Mouse (Mus musculus) adrenal gland, postnatal 25 days (tissue): ENCODE results near the gene Slx1b. TPM values are rescaled to one million over a fixed set of nuclear protein-coding genes. Genes with fewer than 3 reads are reported as not detected.

Experiments used
- total RNA-seq: library from RNA; stranded (reverse); gene quantifications from 2 replicates; pipeline ENCODE4 v1.2.3, GENCODE M21; 2021

Slx1b gene
- total RNA-seq, 1 experiment from 2014 or later: 17.5 TPM

Other genes with a start within 250 kb of the Slx1b start
- not detected in 2 replicates for gene Atp2a1, start 232.7 kb downstream of the Slx1b start, total RNA-seq
- gene Sh2b1, start 220.4 kb downstream of the Slx1b start, total RNA-seq: 60.4 and 63.6 TPM in 2 replicates
- 180 and 191 TPM in 2 replicates for gene Tufm, start 208.4 kb downstream of the Slx1b start, total RNA-seq
- 123 and 138 TPM in 2 replicates for gene Atxn2l, start 192.3 kb downstream of the Slx1b start, total RNA-seq
- 256 and 282 TPM in 2 replicates for gene Eif3c, start 129.4 kb downstream of the Slx1b start, total RNA-seq
- gene Apobr, start 110.8 kb downstream of the Slx1b start, total RNA-seq: 1.4 and 3.2 TPM in 2 replicates
- gene Cln3, start 110.0 kb downstream of the Slx1b start, total RNA-seq: 31.7 and 42.7 TPM in 2 replicates
- gene Il27, start 100.8 kb downstream of the Slx1b start, total RNA-seq: not detected in 2 replicates
- 12.1 and 20.7 TPM in 2 replicates for gene Nupr1, start 64.9 kb downstream of the Slx1b start, total RNA-seq
- gene Sgf29, start 46.5 kb downstream of the Slx1b start, total RNA-seq: 37.5 and 41.1 TPM in 2 replicates
- 29.6 and 31.0 TPM in 2 replicates for gene Sult1a1, start 19.4 kb downstream of the Slx1b start, total RNA-seq
- 83.3 and 85.8 TPM in 2 replicates for gene Bola2, start 383 bp downstream of the Slx1b start, total RNA-seq
- 3.5 and 8.0 TPM in 2 replicates for gene Coro1a, start 12.0 kb upstream of the Slx1b start, total RNA-seq
- gene Mapk3, start 63.8 kb upstream of the Slx1b start, total RNA-seq: 142 and 170 TPM in 2 replicates
- 6.5 and 7.5 TPM in 2 replicates for gene Gdpd3, start 70.5 kb upstream of the Slx1b start, total RNA-seq
- 122 and 181 TPM in 2 replicates for gene Ypel3, start 81.2 kb upstream of the Slx1b start, total RNA-seq
- gene Tbx6, start 85.7 kb upstream of the Slx1b start, total RNA-seq: 0.67 and 1.6 TPM in 2 replicates
- gene Ppp4c, start 96.7 kb upstream of the Slx1b start, total RNA-seq: 91.5 and 101 TPM in 2 replicates
- gene Fam57b, start 101.9 kb upstream of the Slx1b start, total RNA-seq: 17.2 and 17.3 TPM in 2 replicates
- not detected in 2 replicates for gene 4930451I11Rik, start 135.9 kb upstream of the Slx1b start, total RNA-seq
- 0.52 and 1.9 TPM in 2 replicates for gene Doc2a, start 151.6 kb upstream of the Slx1b start, total RNA-seq
- gene Hirip3, start 166.2 kb upstream of the Slx1b start, total RNA-seq: 23.2 and 39.1 TPM in 2 replicates
- gene Ino80e, start 166.6 kb upstream of the Slx1b start, total RNA-seq: 44.4 and 50.5 TPM in 2 replicates
- gene Taok2, start 188.9 kb upstream of the Slx1b start, total RNA-seq: 82.8 and 89.5 TPM in 2 replicates
- 21.7 and 34.5 TPM in 2 replicates for gene Tmem219, start 227.1 kb upstream of the Slx1b start, total RNA-seq
- gene Kctd13, start 233.1 kb upstream of the Slx1b start, total RNA-seq: 31.1 and 42.7 TPM in 2 replicates